Mouse (Mus musculus): ENCODE results near the gene Grap2.

DNA sequence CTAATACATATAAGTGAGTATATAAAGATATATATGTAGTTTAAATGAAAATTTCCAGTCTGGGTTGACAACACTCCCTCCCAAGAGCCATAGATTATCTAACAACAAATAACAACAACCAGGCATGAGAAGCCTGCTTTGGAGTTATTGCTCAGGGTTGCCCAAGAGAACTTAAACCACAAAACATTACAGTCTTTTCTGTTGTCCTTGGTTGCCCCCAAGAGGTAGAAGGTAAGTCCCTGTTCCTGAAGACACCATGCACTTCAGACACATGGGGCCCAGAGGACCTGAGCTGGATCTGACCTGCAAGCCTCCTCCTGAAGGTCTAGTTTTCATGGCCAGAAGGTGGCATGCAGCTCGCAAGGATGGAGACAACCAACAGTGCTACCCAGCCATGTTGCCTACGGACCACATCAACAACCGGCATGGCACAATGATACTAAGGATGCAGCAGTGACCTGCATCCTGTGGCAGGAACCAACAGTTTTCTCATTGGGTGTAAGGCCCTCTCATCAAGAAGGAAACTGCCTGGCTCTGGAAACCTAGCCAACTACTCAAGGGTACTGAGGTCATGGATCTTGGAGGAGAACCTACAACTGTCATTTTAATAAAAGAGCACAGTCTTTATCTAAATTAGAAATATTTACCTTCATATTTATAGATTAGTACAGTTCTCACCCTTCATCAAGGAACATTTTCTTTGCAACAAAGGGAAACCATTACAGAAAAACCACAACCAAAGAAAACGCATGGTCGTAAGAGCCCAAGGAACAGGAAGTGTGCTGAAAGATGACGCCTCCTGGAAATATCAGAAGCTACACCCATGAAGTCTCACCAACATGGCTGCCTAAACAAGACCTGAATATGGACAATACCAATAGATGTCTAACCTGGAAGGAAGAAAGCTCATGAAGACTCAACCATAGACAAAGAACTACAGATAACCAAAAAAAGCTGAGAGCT, 17.3 kb upstream of the Grap2 start:
- no peak for TF ChIP-seq CTCF (IDR thresholded peaks at IDR 0.05; ENCODE audit: low read depth, low read length)
- no peak for TF ChIP-seq GATA1 (IDR thresholded peaks at IDR 0.05; ENCODE audit: borderline replicate concordance, low read length)
- TF ChIP-seq POLR2AphosphoS5 (IDR thresholded peaks at IDR 0.05; ENCODE audit: insufficient replicate concordance, low read depth, low read length): no peak
- TF ChIP-seq TAL1 (conservative IDR thresholded peaks at IDR 0.05; ENCODE audit: low read depth, low read length): no peak
- no peak for TF ChIP-seq GATA2 (IDR thresholded peaks at IDR 0.05; ENCODE audit: borderline replicate concordance, low read depth, low read length)

All from G1E (cell line).